Mouse (Mus musculus): ENCODE measurements around the gene Immp2l. TPM values are rescaled to one million over a fixed set of nuclear protein-coding genes. Genes with fewer than 3 reads are reported as not detected.

Gene Immp2l
- polyA plus RNA-seq, 1 experiment from 2014 or later: 10.6 TPM

- 100% methylated on average over 2 of the region's 2 CpGs for WGBS
Observed at GRCm38 (mm10) chr12:41347494-41347893, 323.6 kb downstream of the Immp2l start.

GRCm38 (mm10) chr12:41349386-41349785, 325.5 kb downstream of the Immp2l start:
- no peaks in the 10 kb centered on the region for H3K9me3 ChIP-seq (replicated peaks)
- H3K4me3 ChIP-seq: no peak overlapping the region
- H3K36me3 ChIP-seq: no peaks in the 10 kb centered on the region
- ATAC-seq (ENCODE audit: low FRiP score): no peak
- WGBS: 85% methylated on average over 2 of the region's 2 CpGs
- H3K9ac ChIP-seq: no peak overlapping the region
- H3K27ac ChIP-seq: no peak overlapping the region
- no peaks in the 10 kb centered on the region for H3K27me3 ChIP-seq
- no peaks in the 10 kb centered on the region for H3K4me1 ChIP-seq
- no peak overlapping the region for H3K4me2 ChIP-seq (replicated peaks)

More at GRCm38 (mm10) chr12:41347494-41347893, 323.6 kb downstream of the Immp2l start:
- H3K4me3 ChIP-seq: no peak overlapping the region
- no peaks in the 10 kb centered on the region for H3K9me3 ChIP-seq (replicated peaks)
- H3K27ac ChIP-seq: no peak overlapping the region
- H3K4me1 ChIP-seq: no peaks in the 10 kb centered on the region
- no peaks in the 10 kb centered on the region for H3K27me3 ChIP-seq
- no peaks in the 10 kb centered on the region for H3K36me3 ChIP-seq
- no peak overlapping the region for H3K9ac ChIP-seq
- ATAC-seq (ENCODE audit: low FRiP score): peak; percentile 40; the same call in 1 of the 2 replicates
- no peak overlapping the region for H3K4me2 ChIP-seq (replicated peaks)

GRCm38 (mm10) chr12:41349814-41350213, 325.9 kb downstream of the Immp2l start:
- H3K4me1 ChIP-seq: no peaks in the 10 kb centered on the region
- no peak overlapping the region for H3K9ac ChIP-seq
- 70% methylated on average over 2 of the region's 2 CpGs for WGBS
- no peak overlapping the region for H3K4me3 ChIP-seq
- no peak for ATAC-seq (ENCODE audit: low FRiP score)
- no peak overlapping the region for H3K4me2 ChIP-seq (replicated peaks)
- no peak overlapping the region for H3K27ac ChIP-seq
- H3K9me3 ChIP-seq (replicated peaks): no peaks in the 10 kb centered on the region
- no peaks in the 10 kb centered on the region for H3K36me3 ChIP-seq
- no peaks in the 10 kb centered on the region for H3K27me3 ChIP-seq

GRCm38 (mm10) chr12:41351275-41351674, 327.4 kb downstream of the Immp2l start:
- Histone ChIP-seq H3K9ac (no peak overlapping the region), H3K27me3 (no peaks in the 10 kb centered on the region), H3K27ac (no peak overlapping the region), H3K4me1 (no peaks in the 10 kb centered on the region), H3K4me2 (replicated peaks) (no peak overlapping the region), H3K9me3 (replicated peaks) (no peaks in the 10 kb centered on the region), H3K36me3 (no peaks in the 10 kb centered on the region), H3K4me3 (no peak overlapping the region)
- ATAC-seq (ENCODE audit: low FRiP score): no peak
- WGBS: 64% methylated on average over 2 of the region's 2 CpGs

- WGBS: 75% methylated on average over 1 of the region's 1 CpGs
Observed at GRCm38 (mm10) chr12:41354857-41355256, 331.0 kb downstream of the Immp2l start.

GRCm38 (mm10) chr12:41356040-41356439, 332.1 kb downstream of the Immp2l start:
- no peak for ATAC-seq (ENCODE audit: low FRiP score)
- Histone ChIP-seq H3K4me2 (replicated peaks) (no peak overlapping the region), H3K36me3 (no peaks in the 10 kb centered on the region), H3K9ac (no peak overlapping the region), H3K4me3 (no peak overlapping the region), H3K4me1 (no peaks in the 10 kb centered on the region), H3K9me3 (replicated peaks) (no peaks in the 10 kb centered on the region), H3K27ac (no peak overlapping the region), H3K27me3 (no peaks in the 10 kb centered on the region)
- WGBS: 83% methylated on average over 3 of the region's 3 CpGs

More at GRCm38 (mm10) chr12:41354857-41355256, 331.0 kb downstream of the Immp2l start:
- Histone ChIP-seq H3K27me3 (no peaks in the 10 kb centered on the region), H3K9me3 (replicated peaks) (no peaks in the 10 kb centered on the region), H3K9ac (no peak overlapping the region), H3K4me1 (no peaks in the 10 kb centered on the region), H3K36me3 (no peaks in the 10 kb centered on the region), H3K4me2 (replicated peaks) (no peak overlapping the region), H3K27ac (no peak overlapping the region), H3K4me3 (no peak overlapping the region)
- no peak for ATAC-seq (ENCODE audit: low FRiP score)

- Histone ChIP-seq H3K4me1 (no peaks in the 10 kb centered on the region), H3K27me3 (no peaks in the 10 kb centered on the region)
Observed at GRCm38 (mm10) chr12:41386685-41387084, 362.8 kb downstream of the Immp2l start.

GRCm38 (mm10) chr12:41394231-41394630, 370.3 kb downstream of the Immp2l start:
- no peak overlapping the region for H3K4me2 ChIP-seq (replicated peaks)
- no peak for ATAC-seq (ENCODE audit: low FRiP score)
- H3K9me3 ChIP-seq (replicated peaks): no peaks in the 10 kb centered on the region
- H3K9ac ChIP-seq: no peak overlapping the region
- H3K36me3 ChIP-seq: no peaks in the 10 kb centered on the region
- H3K27ac ChIP-seq: no peak overlapping the region
- H3K4me1 ChIP-seq: no peaks in the 10 kb centered on the region
- H3K27me3 ChIP-seq: no peaks in the 10 kb centered on the region
- no peak overlapping the region for H3K4me3 ChIP-seq

More at GRCm38 (mm10) chr12:41386685-41387084, 362.8 kb downstream of the Immp2l start:
- no peak for ATAC-seq (ENCODE audit: low FRiP score)
- no peak overlapping the region for H3K27ac ChIP-seq
- no peaks in the 10 kb centered on the region for H3K36me3 ChIP-seq
- H3K4me3 ChIP-seq: no peak overlapping the region
- no peak overlapping the region for H3K4me2 ChIP-seq (replicated peaks)
- WGBS: 74% methylated on average over 1 of the region's 1 CpGs
- no peaks in the 10 kb centered on the region for H3K9me3 ChIP-seq (replicated peaks)
- H3K9ac ChIP-seq: no peak overlapping the region

- Histone ChIP-seq H3K9ac (no peak overlapping the region), H3K36me3 (no peaks in the 10 kb centered on the region), H3K4me1 (no peaks in the 10 kb centered on the region), H3K27ac (no peak overlapping the region), H3K4me2 (replicated peaks) (no peak overlapping the region), H3K9me3 (replicated peaks) (no peaks in the 10 kb centered on the region), H3K27me3 (no peaks in the 10 kb centered on the region), H3K4me3 (no peak overlapping the region)
- no peak for ATAC-seq (ENCODE audit: low FRiP score)
- 97% methylated on average over 1 of the region's 1 CpGs for WGBS
Observed at GRCm38 (mm10) chr12:41401136-41401535, 377.2 kb downstream of the Immp2l start.

GRCm38 (mm10) chr12:41401923-41402322, 378.0 kb downstream of the Immp2l start:
- ATAC-seq (ENCODE audit: low FRiP score): no peak
- WGBS: 76% methylated on average over 3 of the region's 3 CpGs
- Histone ChIP-seq H3K36me3 (no peaks in the 10 kb centered on the region), H3K27ac (no peak overlapping the region), H3K27me3 (no peaks in the 10 kb centered on the region), H3K4me1 (no peaks in the 10 kb centered on the region), H3K9ac (no peak overlapping the region), H3K4me2 (replicated peaks) (no peak overlapping the region), H3K4me3 (no peak overlapping the region), H3K9me3 (replicated peaks) (no peaks in the 10 kb centered on the region)

GRCm38 (mm10) chr12:41409431-41409830, 385.5 kb downstream of the Immp2l start:
- Histone ChIP-seq H3K4me1 (no peaks in the 10 kb centered on the region), H3K4me3 (no peak overlapping the region), H3K9me3 (replicated peaks) (no peaks in the 10 kb centered on the region), H3K36me3 (no peaks in the 10 kb centered on the region), H3K4me2 (replicated peaks) (no peak overlapping the region), H3K27me3 (no peaks in the 10 kb centered on the region), H3K9ac (no peak overlapping the region), H3K27ac (no peak overlapping the region)
- WGBS: 64% methylated on average over 3 of the region's 3 CpGs
- no peak for ATAC-seq (ENCODE audit: low FRiP score)

- Histone ChIP-seq H3K4me3 (no peak overlapping the region), H3K4me2 (replicated peaks) (no peak overlapping the region), H3K27ac (no peak overlapping the region), H3K9ac (no peak overlapping the region), H3K4me1 (no peaks in the 10 kb centered on the region), H3K36me3 (no peaks in the 10 kb centered on the region), H3K9me3 (replicated peaks) (no peaks in the 10 kb centered on the region), H3K27me3 (no peaks in the 10 kb centered on the region)
- no peak for ATAC-seq (ENCODE audit: low FRiP score)
Observed at GRCm38 (mm10) chr12:41416635-41417034, 392.7 kb downstream of the Immp2l start.

GRCm38 (mm10) chr12:41417099-41417498, 393.2 kb downstream of the Immp2l start:
- ATAC-seq (ENCODE audit: low FRiP score): no peak
- no peaks in the 10 kb centered on the region for H3K4me1 ChIP-seq
- 69% methylated on average over 3 of the region's 3 CpGs for WGBS

More at GRCm38 (mm10) chr12:41417099-41417498, 393.2 kb downstream of the Immp2l start:
- Histone ChIP-seq H3K4me2 (replicated peaks) (no peak overlapping the region), H3K27ac (no peak overlapping the region), H3K36me3 (no peaks in the 10 kb centered on the region), H3K9me3 (replicated peaks) (no peaks in the 10 kb centered on the region), H3K9ac (no peak overlapping the region), H3K4me3 (no peak overlapping the region), H3K27me3 (no peaks in the 10 kb centered on the region)
